Mouse (Mus musculus) neural tube, postnatal 0 days (tissue): ENCODE results near the gene Wrb. TPM values are rescaled to one million over a fixed set of nuclear protein-coding genes. Genes with fewer than 3 reads are reported as not detected.

ENCODE experiments used
- polyA plus RNA-seq: library from polyadenylated mRNA; unstranded; fragments of >200 nt; fragmentation: Nextera tagmentation; extraction: Ambion mirVana; gene quantifications from 2 replicates; pipeline ENCODE4 v1.2.1, GENCODE M21; 2015

The Wrb gene
- 166 and 173 TPM in 2 replicates for polyA plus RNA-seq

DNA sequence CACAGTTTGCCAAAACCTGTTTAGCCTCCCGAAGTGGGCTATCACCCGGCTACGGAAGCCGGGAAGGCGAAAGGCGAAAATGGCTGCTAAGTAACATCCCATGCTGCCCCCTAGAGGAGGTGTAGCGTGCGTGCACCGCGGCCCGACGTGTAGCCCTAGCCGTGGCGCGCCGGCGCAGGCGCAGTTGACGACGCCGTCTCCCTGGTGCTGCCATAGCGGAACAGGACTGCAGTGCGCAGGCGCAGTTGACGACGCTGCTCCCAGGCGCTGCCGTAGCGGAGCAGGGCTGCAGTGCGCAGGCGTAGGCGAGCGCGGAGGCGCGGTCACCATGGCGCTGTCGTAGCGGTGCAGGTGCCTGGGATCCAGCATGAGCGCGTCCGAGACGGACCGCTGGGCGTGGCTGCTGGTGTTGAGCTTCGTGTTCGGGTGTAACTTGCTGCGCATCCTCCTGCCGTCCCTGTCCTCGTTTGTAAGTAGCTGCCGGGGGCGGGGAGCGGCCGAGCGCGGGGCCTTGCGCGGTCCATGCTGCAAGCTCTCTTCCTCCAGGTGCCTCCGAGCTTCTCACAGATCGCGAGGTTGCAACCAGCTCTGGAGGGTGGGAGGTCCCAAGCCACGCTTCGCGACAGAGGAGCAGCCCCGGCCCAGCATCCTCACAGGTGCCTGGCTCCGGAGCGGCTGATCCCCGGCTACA, at the start of gene Wrb:
Gene Wrb, plus strand, starts transcription at position 298 of the 691 bp plus-strand sequence.

DNA sequence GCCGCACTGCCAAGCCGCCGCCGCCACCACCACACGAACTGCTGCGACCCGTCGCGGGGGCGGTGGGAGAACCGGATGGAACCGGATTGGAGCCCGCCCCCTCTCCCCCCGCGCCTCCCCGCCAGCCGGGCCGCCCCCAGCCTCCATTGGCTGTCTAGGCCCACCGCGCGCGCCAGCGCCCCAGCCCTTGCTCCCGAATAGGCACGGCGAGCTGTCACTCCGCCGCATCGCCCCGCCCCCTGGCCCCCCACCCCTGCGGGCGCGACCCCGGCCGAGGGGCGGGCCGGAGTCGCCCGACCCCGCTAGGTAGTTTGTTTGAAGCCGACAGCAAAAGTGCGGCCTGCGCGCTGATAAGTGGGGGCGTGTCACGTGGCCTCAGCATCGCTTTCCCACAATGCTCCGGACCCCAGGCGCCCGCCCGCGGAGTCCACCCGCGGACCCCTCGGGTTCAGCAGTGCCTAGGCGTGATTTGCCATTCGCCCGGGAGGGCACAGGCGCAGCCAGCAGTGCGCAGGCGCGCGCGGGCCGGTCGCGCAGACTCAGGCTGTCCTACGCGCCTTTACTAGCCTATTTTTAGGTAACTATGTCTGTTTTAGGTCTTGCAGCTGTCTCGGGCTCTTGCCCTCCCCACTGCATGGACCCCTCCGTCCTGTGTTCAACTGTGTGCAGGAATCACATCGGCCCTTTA, 17.4 kb upstream of the Wrb start, which contains the start of gene Hmgn1:
Gene Hmgn1, minus strand, starts transcription at position 73 of the 688 bp plus-strand sequence.

DNA sequence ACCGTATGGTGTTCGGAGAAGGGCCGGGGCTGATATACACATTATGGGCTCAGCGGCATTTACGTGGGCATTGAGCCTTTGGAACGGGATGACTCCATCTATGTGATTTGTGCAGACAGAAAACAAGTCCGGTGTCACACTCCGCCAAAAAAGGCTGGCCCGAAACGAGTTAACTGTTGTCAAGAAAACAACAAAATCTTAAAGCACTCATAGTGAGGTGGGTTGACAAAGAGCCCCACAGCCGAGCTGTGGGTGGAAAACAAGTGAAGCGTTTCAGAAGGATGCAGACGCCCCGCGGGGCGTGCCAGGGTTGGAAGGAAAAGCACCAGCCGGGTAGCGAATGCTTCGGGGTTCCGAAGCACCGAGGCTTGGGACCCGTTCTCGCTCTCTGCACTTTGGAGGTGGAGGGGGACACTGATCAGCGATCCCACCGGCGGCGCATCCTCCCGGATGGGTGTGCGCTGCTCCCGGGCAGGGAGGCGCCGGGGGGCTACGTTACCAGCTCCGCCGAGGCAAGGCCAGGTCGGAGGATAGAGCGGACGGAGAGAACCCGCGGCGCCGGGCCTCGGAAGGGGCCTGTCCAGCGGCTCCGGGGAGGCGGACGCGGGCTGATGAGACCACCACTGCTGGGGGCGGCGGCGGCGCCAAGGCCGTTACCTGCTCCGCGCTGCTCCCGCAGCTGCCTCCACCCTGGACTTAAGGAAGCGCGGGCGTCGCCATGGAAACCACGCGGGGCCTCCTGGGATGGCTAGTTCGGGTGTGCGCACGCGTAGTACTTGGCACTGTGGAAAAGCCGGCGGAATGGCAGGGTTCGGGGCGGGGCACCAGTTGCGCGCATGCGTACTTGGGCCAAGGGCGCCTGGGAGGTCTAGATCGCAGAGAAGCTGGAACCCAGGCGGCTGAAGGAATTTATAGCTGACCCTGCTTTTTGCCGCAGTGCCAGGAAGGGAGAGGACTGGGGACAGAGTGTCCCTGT, 46.6 kb downstream of the Wrb start, which contains the start of gene Lca5l:
Gene Lca5l, minus strand, starts transcription at position 741 of the 976 bp plus-strand sequence.

DNA sequence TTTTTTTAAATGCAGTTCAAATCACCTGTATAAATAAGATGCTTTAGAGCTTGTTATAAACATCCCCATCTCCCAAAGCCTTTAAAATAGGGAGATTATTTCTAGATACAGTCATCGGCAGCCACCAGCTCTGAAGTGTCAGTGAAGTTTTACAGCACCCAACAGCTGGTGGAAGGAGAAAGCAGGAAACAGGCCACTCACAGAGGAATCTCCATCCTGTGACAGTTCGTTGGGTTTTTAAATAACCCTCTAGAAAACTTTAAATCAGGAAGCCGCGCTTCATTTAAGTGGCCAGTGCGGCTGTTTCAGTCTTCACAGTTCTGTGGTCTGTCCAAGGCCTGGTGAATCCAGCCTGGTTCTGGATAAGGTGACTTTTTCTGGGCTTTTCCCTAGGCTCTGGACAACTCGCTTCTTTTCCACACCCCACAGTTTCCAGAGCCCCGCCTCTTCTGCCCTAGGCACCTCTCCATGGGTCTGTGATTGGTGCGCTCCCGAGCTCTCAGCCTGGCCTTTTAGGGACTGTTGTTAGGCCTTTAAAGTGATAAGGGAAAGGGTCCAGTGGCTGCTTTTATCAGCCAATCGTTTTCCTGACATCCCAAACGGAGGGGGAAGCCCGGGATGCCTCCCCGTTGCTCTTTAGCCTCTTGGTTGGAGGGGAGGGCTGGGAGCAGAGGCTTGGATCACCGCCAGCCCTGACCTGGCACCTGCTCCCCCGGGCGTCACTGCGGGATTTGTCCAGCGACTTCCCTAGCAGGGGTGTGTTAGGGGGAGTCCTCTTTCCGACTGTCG, 54.9 kb downstream of the Wrb start, which contains the start of gene Sh3bgr:
Gene Sh3bgr, plus strand, starts transcription at position 538 of the 789 bp plus-strand sequence.

Other genes starting within 250 kb of the Wrb start
- 57.2 and 58.4 TPM in 2 replicates for gene Psmg1, start 154.4 kb upstream of the Wrb start, polyA plus RNA-seq
- gene Brwd1, start 62.9 kb upstream of the Wrb start, polyA plus RNA-seq: 130 and 138 TPM in 2 replicates
- gene Hmgn1, start 17.7 kb upstream of the Wrb start, polyA plus RNA-seq: 162 and 164 TPM in 2 replicates
- gene Lca5l, start 46.9 kb downstream of the Wrb start, polyA plus RNA-seq: 2.1 and 3.2 TPM in 2 replicates
- 6.3 and 10.0 TPM in 2 replicates for gene Sh3bgr, start 55.0 kb downstream of the Wrb start, polyA plus RNA-seq
- gene B3galt5, start 90.4 kb downstream of the Wrb start, polyA plus RNA-seq: 8.8 and 9.0 TPM in 2 replicates